Mouse (Mus musculus): Measurements from ENCODE around the gene Misp.
A peak's percentile ranks its signal among the peaks of the same experiment; 100 is the strongest.

Misp gene

GRCm38 (mm10) chr10:79794491-79794931 lies 26.3 kb upstream of the Misp start:
- no peak for DNase-seq (ENCODE audit: low read depth, low spot score)

- no peak for DNase-seq (ENCODE audit: low read depth, low spot score)
Measured at GRCm38 (mm10) chr10:79795905-79796304, 24.9 kb upstream of the Misp start.

GRCm38 (mm10) chr10:79797326-79797725 lies 23.5 kb upstream of the Misp start:
- no peak for DNase-seq (ENCODE audit: low read depth, low spot score)

DNA sequence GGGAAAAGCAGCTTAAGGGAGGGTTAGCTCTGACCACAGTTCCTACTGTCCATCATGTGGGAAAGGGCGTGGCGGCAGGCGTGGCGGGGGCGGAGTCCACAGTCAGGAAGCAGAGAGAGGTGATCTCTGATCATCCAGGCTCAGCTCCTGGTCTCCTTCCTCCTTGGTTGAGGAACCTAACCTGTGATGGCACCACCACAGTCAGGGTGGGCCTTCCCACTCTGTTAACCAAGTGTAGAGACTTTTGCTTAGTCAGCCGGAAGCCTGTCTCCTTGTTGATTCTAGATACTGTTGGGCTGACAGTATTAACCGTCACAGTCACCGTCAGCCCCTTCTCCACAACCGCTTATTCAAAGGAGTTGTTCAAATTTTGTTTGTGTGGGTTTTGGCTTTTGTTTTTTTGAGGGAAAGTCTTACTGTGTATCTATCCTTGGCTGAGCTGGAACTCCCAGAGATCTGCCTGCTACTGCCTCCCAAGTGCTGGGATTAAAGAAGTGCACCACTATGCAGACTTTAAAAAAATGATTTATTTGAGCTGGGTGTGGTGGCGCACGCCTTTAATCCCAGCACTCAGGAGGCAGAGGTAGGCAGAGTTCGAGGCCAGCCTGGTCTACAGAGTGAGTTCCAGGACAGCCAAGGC lies 22.4 kb upstream of the Misp start:
- no peak for DNase-seq (ENCODE audit: low read depth, low spot score)

- no peak for DNase-seq (ENCODE audit: low read depth, low spot score)
Measured at GRCm38 (mm10) chr10:79800508-79800907, 20.3 kb upstream of the Misp start.

- DNase-seq (ENCODE audit: low read depth, low spot score) = no peak
Measured at GRCm38 (mm10) chr10:79801837-79802236, 19.0 kb upstream of the Misp start.

DNA sequence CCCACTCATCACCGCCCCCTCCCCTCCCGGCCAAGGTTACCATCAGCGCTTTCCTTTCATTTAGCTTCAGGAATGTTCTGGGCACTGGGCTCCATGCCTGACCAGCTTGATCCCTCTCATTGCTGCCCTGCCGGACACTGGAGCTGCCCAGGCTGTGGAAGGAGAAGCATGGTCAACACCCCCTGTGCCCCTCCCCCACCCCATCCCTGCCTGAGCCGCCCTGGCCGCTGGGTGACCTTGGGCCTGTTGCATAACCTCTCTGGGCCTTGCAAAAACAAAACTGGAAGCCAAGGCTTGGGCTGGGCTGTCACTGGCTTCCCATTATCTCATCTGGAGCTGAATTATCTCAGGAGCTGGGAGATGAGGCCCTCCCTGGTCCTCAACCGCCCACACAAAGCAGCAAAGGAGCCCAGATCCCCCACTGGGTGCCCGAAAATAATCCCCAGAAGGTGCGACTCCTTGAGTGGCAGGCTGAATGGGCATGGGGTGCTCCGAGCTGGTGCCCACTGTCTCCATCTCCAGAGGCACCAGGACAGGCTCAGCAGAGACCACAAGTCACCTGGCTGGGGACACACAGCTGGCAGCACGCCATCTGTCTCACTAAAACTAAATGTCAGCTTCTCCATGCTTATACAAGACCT lies 18.3 kb upstream of the Misp start:
- DNase-seq (ENCODE audit: low read depth, low spot score) = peak; percentile 54

- DNase-seq (ENCODE audit: low read depth, low spot score) = peak; percentile 63
Measured at GRCm38 (mm10) chr10:79803716-79804323, 17.0 kb upstream of the Misp start.

GRCm38 (mm10) chr10:79805636-79806035 lies 15.2 kb upstream of the Misp start:
- DNase-seq (ENCODE audit: low read depth, low spot score) = no peak

DNA sequence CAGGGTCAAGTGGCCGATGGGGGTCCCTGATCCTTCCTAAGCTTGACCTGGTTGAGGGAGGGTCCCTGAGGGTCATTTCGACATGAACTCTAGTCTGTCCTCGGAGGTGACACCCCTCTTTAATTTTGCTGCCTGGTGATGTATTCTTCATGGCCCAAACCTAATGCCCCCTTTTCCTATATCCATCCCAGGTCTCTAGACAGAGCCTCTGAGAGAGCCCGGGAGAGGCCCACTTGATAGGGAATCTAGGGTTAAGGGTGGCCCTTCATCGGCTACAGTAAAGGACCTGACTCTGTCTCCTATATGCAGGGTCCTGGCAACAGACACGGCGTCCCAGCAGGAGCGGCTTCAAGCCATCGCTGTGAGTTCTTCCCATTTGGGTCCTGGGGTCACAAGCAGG lies 14.5 kb upstream of the Misp start:
- no peak for DNase-seq (ENCODE audit: low read depth, low spot score)

DNA sequence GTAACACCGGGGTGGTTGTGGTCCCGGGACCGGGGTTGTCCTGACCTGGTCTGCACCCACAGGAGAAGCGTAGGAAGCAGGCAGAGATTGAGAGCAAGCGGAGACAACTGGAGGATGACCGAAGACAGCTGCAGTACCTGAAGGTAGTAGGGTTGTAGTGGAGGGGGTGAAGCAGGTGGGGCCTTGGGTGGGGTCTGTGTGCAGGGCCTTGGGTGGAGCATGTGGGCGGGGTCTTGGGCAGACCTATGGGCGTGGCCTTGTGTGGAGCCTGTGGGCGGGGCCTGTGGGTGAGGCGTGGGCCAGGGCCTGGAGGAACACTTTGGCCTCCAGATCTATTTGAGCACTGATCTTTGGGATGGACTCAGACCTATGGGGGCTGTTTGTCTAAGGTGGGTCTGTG lies 13.8 kb upstream of the Misp start:
- DNase-seq (ENCODE audit: low read depth, low spot score) = peak; percentile 70

DNA sequence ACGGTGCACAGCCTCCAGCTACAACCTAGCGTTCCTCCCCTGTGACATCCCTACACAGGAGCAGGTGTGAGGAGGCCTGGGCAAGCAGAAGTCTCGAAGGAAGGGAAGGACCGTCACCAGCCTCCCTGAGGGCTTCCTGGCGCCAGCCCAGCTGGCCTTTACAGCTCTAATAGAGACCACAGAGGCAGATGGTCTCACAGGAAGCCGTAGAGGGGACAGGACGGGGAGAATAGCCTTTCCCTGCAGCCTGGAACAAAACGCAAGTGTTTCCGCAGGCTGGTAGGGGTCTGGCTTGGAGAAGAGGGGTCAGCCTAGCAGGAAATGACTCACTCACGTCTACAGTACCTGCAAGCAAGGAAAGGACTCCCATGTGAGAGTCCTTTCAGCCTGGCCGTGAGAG lies 13.0 kb upstream of the Misp start:
- DNase-seq (ENCODE audit: low read depth, low spot score) = no peak

- no peak for DNase-seq (ENCODE audit: low read depth, low spot score)
Measured at GRCm38 (mm10) chr10:79808728-79809127, 12.1 kb upstream of the Misp start.

DNA sequence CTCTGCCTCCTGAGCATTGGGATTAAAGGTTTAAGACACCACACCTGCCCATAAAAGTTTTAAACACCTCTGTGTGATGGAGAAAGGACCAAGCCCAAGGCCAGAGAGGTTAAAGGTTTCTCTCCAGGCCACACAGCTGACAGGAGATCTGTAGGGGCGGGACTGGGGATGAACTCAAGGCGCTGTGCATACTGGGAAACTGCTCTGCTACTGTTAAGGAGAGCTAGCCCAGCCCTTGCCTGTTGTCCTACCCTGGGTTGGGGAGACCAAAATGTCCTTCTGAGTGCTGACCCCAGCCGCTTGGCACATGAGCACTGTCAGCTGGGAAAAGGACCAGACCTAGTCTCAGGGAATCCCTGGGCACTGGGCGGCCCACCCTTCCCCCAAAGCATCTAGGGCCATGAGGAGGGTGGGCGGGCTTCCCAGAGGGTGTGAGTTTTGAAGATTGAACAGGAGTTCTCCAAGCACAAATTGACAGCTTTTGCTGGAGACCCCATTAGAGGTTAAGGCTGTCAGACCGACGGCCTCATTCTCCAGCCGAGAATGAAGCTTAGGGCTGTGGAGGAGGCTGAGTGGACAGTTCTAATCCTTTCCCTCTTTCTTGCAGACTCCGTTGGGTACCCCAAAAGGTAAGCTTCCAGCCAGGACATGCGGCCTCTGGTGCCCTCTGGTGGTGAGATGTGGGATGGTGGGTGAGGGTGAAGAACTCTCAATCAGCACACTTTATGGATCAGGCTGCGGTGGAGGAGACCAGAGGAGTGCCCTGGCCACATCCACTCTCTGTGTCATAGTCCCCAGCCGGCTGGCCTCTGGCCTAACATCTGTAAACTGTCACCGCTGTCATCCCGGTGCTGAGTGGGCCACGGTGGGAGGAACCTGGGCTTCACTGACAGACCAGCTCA lies 8.8 kb upstream of the Misp start:
- peak; percentile 78 for DNase-seq (ENCODE audit: low read depth, low spot score)

DNA sequence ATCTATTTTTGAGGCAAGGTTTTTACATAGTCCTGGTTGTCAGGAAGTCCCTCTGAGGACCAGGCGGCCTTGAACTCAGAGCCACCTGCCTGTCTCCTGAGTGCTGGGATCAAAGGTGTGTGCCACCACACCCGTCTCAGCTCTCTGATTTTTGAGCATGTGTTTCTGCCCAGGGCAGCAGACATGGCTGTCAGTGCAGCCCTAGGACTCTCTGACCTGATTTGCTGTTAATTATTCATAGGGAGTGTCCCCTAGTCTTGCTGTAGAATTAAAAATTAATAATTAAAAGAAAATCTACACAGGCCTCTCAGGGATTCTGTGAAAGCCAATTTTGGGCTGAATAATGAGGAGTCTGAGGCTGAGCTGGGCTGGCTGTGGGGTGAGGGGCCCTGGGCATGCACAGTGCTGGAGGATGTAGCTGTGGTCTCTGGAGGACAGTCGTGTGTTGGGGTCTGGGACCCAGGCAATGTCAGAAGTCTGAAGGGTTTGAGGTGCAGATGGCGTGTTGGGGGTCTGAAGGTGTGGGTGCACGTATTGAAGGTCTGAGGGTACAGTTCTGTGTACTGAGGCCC lies 6.4 kb upstream of the Misp start:
- DNase-seq (ENCODE audit: low read depth, low spot score) = no peak

GRCm38 (mm10) chr10:79815671-79816494 lies 4.9 kb upstream of the Misp start:
- DNase-seq (ENCODE audit: low read depth, low spot score) = no peak

DNA sequence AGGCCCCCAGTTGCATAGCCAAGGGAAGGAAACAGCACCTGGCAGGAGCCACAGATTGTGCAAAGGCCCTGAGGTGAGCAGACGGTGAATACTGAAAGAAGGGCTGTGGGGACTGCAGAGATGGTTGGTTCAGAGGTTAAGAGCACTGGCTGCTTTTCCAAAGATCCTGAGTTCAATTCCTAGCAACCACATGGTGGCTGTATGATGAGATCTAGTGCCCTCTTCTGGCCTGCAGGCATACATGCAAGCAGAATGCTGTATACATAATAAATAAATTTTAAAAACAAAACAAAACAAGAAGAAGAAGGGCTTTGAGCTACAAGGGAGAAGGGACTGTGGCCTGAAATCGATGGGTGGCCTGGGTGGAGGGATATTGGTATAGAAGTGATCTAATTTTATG lies 3.7 kb upstream of the Misp start:
- DNase-seq (ENCODE audit: low read depth, low spot score) = no peak

- DNase-seq (ENCODE audit: low read depth, low spot score) = no peak
Measured at GRCm38 (mm10) chr10:79818225-79818624, 2.6 kb upstream of the Misp start.

DNA sequence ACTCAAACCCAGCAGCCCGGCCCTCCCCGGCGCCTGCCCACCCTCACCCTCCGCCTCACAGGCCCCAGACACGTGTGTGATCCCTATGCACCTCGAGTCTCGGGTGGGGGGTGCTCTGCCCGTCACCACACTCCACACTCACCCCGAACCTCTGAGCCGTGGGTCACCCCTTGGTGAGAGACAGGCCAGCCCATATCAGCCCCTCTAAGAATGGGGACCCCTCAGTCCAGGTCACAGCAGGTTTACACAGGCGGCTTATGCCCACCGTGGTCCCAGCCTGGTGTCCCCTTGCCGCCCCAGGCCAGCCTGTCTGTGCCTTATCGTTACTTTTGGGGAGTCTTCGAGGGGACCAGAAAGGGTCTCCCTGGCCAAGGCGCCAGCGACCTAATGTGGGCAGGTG lies 1.2 kb upstream of the Misp start:
- DNase-seq (ENCODE audit: low read depth, low spot score) = no peak

DNA sequence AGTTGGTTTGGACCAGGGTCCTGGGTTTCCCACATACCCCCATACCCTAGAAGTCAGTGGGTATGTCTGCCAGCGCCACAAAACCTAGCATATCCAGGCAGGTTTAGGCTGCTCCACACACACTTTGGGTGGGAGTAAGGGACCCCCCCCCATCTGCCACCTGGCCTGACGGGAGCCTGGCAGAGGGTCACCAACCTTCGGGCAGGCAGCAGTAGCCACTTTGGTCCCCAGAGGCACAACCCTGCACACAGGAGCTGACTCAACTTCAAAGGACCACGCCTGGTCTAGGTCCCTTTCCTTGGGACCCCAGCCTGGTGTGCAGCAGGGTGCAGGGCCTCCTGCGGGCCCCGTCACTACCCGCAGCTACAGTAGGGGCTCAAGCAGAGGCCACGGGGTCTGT lies 512 bp upstream of the Misp start:
- DNase-seq (ENCODE audit: low read depth, low spot score) = no peak

GRCm38 (mm10) chr10:79821731-79822130 lies 942 bp downstream of the Misp start:
- no peak for DNase-seq (ENCODE audit: low read depth, low spot score)
